Mouse (Mus musculus) retina, embryonic 14.5 days (tissue): ENCODE measurements around the gene Tmeff1.

Experiments
- DNase-seq: peaks from one replicate; pipeline ENCODE4 v3.0.0-alpha.2; 2015; ENCODE audit warnings: low spot score

Tmeff1 gene

GRCm38 (mm10) chr4:48622246-48622645, 37.3 kb downstream of the Tmeff1 start:
- no peak for DNase-seq

GRCm38 (mm10) chr4:48622946-48623345, 38.0 kb downstream of the Tmeff1 start:
- no peak for DNase-seq

GRCm38 (mm10) chr4:48624961-48625360, 40.0 kb downstream of the Tmeff1 start:
- DNase-seq = no peak

- DNase-seq = no peak
Observed at GRCm38 (mm10) chr4:48625836-48626235, 40.9 kb downstream of the Tmeff1 start.

- no peak for DNase-seq
Observed at GRCm38 (mm10) chr4:48629445-48629844, 44.5 kb downstream of the Tmeff1 start.

- DNase-seq = no peak
Observed at GRCm38 (mm10) chr4:48633529-48633928, 48.6 kb downstream of the Tmeff1 start.

GRCm38 (mm10) chr4:48634058-48634457, 49.1 kb downstream of the Tmeff1 start:
- peak; percentile 57 for DNase-seq

- no peak for DNase-seq
Observed at GRCm38 (mm10) chr4:48636831-48637230, 51.9 kb downstream of the Tmeff1 start.

- DNase-seq = peak; percentile 16
Observed at GRCm38 (mm10) chr4:48638132-48638531, 53.2 kb downstream of the Tmeff1 start.

GRCm38 (mm10) chr4:48639503-48639902, 54.5 kb downstream of the Tmeff1 start:
- peak; percentile 60 for DNase-seq

GRCm38 (mm10) chr4:48643801-48644200, 58.8 kb downstream of the Tmeff1 start:
- no peak for DNase-seq

- no peak for DNase-seq
Observed at GRCm38 (mm10) chr4:48646143-48646542, 61.2 kb downstream of the Tmeff1 start.

GRCm38 (mm10) chr4:48650617-48651360, 65.8 kb downstream of the Tmeff1 start:
- no peak for DNase-seq

- no peak for DNase-seq
Observed at GRCm38 (mm10) chr4:48654118-48654517, 69.1 kb downstream of the Tmeff1 start.

GRCm38 (mm10) chr4:48656530-48656929, 71.6 kb downstream of the Tmeff1 start:
- DNase-seq = no peak

- DNase-seq = no peak
Observed at GRCm38 (mm10) chr4:48660144-48660543, 75.2 kb downstream of the Tmeff1 start.

- DNase-seq = no peak
Observed at GRCm38 (mm10) chr4:48660619-48661575, 75.9 kb downstream of the Tmeff1 start.

- no peak for DNase-seq
Observed at GRCm38 (mm10) chr4:48663271-48663670, 78.3 kb downstream of the Tmeff1 start, which contains the start of gene Cavin4. Gene Cavin4 (plus strand): TSS chr4:48663514.

GRCm38 (mm10) chr4:48664021-48664420, 79.0 kb downstream of the Tmeff1 start:
- no peak for DNase-seq

GRCm38 (mm10) chr4:48667279-48667678, 82.3 kb downstream of the Tmeff1 start:
- DNase-seq = no peak

- no peak for DNase-seq
Observed at GRCm38 (mm10) chr4:48672915-48673314, 87.9 kb downstream of the Tmeff1 start.

GRCm38 (mm10) chr4:48674412-48674811, 89.4 kb downstream of the Tmeff1 start:
- no peak for DNase-seq
